9 mouse cellular contexts compared by ENCODE assay signal in the genomic region with DNA sequence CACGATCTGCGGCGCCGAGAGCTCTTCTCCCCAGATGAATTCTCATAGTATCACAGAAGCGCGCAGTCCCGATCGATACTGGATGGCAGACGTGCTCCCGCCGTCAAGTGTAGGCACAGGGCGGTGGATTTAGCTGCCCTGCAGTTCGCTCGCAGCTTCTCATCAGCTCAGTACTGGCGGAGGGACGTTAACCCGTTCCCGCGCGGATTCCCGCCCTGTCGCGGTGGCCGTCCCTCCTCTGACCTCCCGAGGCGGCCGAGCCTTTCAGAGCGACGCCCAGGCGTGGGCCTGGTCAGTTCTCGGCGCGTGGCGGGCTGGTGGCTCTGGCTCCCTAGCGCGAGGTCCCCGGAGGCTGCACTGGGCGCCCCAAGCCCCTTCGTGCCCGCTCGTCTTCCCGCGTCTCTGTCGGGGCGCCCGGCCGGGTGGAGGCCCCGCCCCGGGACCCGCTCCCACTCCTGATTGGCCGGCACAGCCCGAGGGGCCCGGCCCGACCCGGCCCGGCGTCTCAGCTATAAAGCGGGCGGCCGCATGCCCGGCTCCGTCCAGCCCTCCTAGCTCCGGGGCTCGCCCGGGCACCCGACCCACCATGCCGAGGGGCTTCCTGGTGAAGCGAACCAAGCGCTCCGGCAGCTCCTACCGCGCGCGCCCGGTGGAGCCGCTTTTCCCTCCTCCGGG. TPM values are rescaled to one million over a fixed set of nuclear protein-coding genes. Genes with fewer than 3 reads are reported as not detected.
A peak's percentile ranks its signal among the peaks of the same experiment; 100 is the strongest.
DNase-seq lines count a peak whose midpoint lies in the region; ATAC-seq and TF ChIP-seq lines count a peak whose summit lies in the region.
"Had no signal": no experiment of that assay in that cellular context is flagged by ENCODE, and none has a peak within 500 bp of the region (broad histone marks: within the 10 kb centered on the region; RNA-seq: fewer than 3 reads in every experiment).

TSS of gene Insm2 (plus strand) at position 541 of the 675 bp plus-strand sequence.

- H3K27me3 ChIP-seq in kidney, postnatal 0 days (ENCODE audit: insufficient read depth, low read length): peaks cover 34% of the 10 kb centered on the region
- H3K27me3 ChIP-seq in ES-Bruce4 (ENCODE audit: control insufficient read depth, insufficient read depth, low read length, poor library complexity, severe bottlenecking): peaks cover 15% of the 10 kb centered on the region
- H3K27me3 ChIP-seq in heart, embryonic 15.5 days: peaks cover 54% of the 10 kb centered on the region
- peaks cover 47% of the 10 kb centered on the region for H3K27me3 ChIP-seq in liver, embryonic 11.5 days (replicated peaks; ENCODE audit: control insufficient read depth, insufficient read depth, low read length)
- peaks cover 38% of the 10 kb centered on the region for H3K27me3 ChIP-seq in stomach, embryonic 15.5 days (replicated peaks)

- ATAC-seq in kidney, postnatal 0 days (replicated peaks; ENCODE audit: low FRiP score, low read depth): 0 out of 2 replicates have a peak, but pooled peaks have one; percentile 22
- ATAC-seq in heart, embryonic 15.5 days (replicated peaks; ENCODE audit: insufficient number of reproducible peaks, insufficient read depth, low FRiP score, low read depth): peak; percentile 52; the same call in 1 of the 2 replicates
- ATAC-seq in liver, embryonic 11.5 days (replicated peaks; ENCODE audit: low FRiP score): peak; percentile 67
- ATAC-seq in stomach, embryonic 15.5 days (ENCODE audit: insufficient read depth, low FRiP score, low read depth): no peak; the same call in 1 of the 2 replicates
- ATAC-seq in erythroid progenitor cell, adult 5-6 weeks (replicated peaks; ENCODE audit: low FRiP score, poor library complexity, severe bottlenecking): no peak

- DNase-seq in kidney, postnatal 0 days (ENCODE audit: low spot score): no peak
- no peak for DNase-seq in kidney, adult 8-10 months
- DNase-seq in adrenal gland, postnatal 36 days: peak; percentile 49 to 59
- no peak for DNase-seq in liver, embryonic 11.5 days (ENCODE audit: low spot score)

- TF ChIP-seq EP300 in ES-Bruce4 (IDR thresholded peaks at IDR 0.05; ENCODE audit: insufficient read depth, low read depth, low read length): no peak

- no peak for TF ChIP-seq CTCF in kidney, postnatal 0 days (IDR thresholded peaks at IDR 0.05; ENCODE audit: low read depth)
- no peak for TF ChIP-seq CTCF in ES-Bruce4 (IDR thresholded peaks at IDR 0.05; ENCODE audit: low read depth, low read length)

- H3K27ac ChIP-seq in kidney, postnatal 0 days: no peak within 1 kb of the TSS
- no peak within 1 kb of the TSS for H3K27ac ChIP-seq in ES-Bruce4 (ENCODE audit: insufficient read depth, low read length)
- no peak within 1 kb of the TSS for H3K27ac ChIP-seq in heart, embryonic 15.5 days
- no peak within 1 kb of the TSS for H3K27ac ChIP-seq in liver, embryonic 11.5 days (ENCODE audit: low read depth, low read length)
- H3K27ac ChIP-seq in stomach, embryonic 15.5 days: no peak within 1 kb of the TSS
- H3K27ac ChIP-seq: macrophage had no signal

- no peaks in the 10 kb centered on the region for H3K9me3 ChIP-seq in kidney, postnatal 0 days (replicated peaks; ENCODE audit: low read length)
- no peaks in the 10 kb centered on the region for H3K9me3 ChIP-seq in ES-Bruce4 (replicated peaks; ENCODE audit: control insufficient read depth, insufficient read depth, low read length, poor library complexity, severe bottlenecking)
- no peaks in the 10 kb centered on the region for H3K9me3 ChIP-seq in heart, embryonic 15.5 days (replicated peaks)
- H3K9me3 ChIP-seq in liver, embryonic 11.5 days (ENCODE audit: control insufficient read depth, low read length): no peaks in the 10 kb centered on the region
- no peaks in the 10 kb centered on the region for H3K9me3 ChIP-seq in stomach, embryonic 15.5 days

- no peaks in the 10 kb centered on the region for H3K36me3 ChIP-seq in kidney, postnatal 0 days (ENCODE audit: insufficient read depth, low read length)
- H3K36me3 ChIP-seq in ES-Bruce4 (ENCODE audit: control insufficient read depth, insufficient read depth, low read length, poor library complexity, severe bottlenecking): no peaks in the 10 kb centered on the region
- H3K36me3 ChIP-seq in heart, embryonic 15.5 days: peaks cover 5% of the 10 kb centered on the region
- no peaks in the 10 kb centered on the region for H3K36me3 ChIP-seq in liver, embryonic 11.5 days (ENCODE audit: control insufficient read depth, insufficient read depth, low read length)
- H3K36me3 ChIP-seq in stomach, embryonic 15.5 days: no peaks in the 10 kb centered on the region

- no peak for TF ChIP-seq POLR2A in ES-Bruce4 (IDR thresholded peaks at IDR 0.05; ENCODE audit: insufficient read depth, low read length)

- H3K4me1 ChIP-seq in kidney, postnatal 0 days (replicated peaks; ENCODE audit: insufficient read depth, low read length): peaks cover 16% of the 10 kb centered on the region; the same call in 1 of the 2 replicates
- H3K4me1 ChIP-seq in ES-Bruce4 (ENCODE audit: control insufficient read depth, insufficient read depth, low read length): no peaks in the 10 kb centered on the region
- H3K4me1 ChIP-seq in heart, embryonic 15.5 days (replicated peaks): peaks cover 25% of the 10 kb centered on the region
- H3K4me1 ChIP-seq in liver, embryonic 11.5 days (replicated peaks; ENCODE audit: control insufficient read depth, insufficient read depth, low read length): peaks cover 12% of the 10 kb centered on the region
- peaks cover 21% of the 10 kb centered on the region for H3K4me1 ChIP-seq in stomach, embryonic 15.5 days

- H3K9ac ChIP-seq in kidney, postnatal 0 days (ENCODE audit: low read depth, low read length): no peak within 1 kb of the TSS
- peak within 1 kb of the TSS; percentile 36; the same call in 1 of the 2 replicates for H3K9ac ChIP-seq in ES-Bruce4 (ENCODE audit: low read depth, poor library complexity, severe bottlenecking)
- H3K9ac ChIP-seq in heart, embryonic 15.5 days: no peak within 1 kb of the TSS
- H3K9ac ChIP-seq in liver, embryonic 11.5 days (ENCODE audit: low read depth, low read length): no peak within 1 kb of the TSS
- H3K9ac ChIP-seq in stomach, embryonic 15.5 days: no peak within 1 kb of the TSS

- H3K4me3 ChIP-seq in kidney, postnatal 0 days (replicated peaks; ENCODE audit: low read depth, low read length): peak within 1 kb of the TSS; percentile 33
- H3K4me3 ChIP-seq in ES-Bruce4 (ENCODE audit: low read depth, low read length): peak within 1 kb of the TSS; percentile 69
- peak within 1 kb of the TSS; percentile 49 for H3K4me3 ChIP-seq in heart, embryonic 15.5 days
- H3K4me3 ChIP-seq in liver, embryonic 11.5 days (ENCODE audit: low read depth, low read length): peak within 1 kb of the TSS; percentile 52
- H3K4me3 ChIP-seq in stomach, embryonic 15.5 days (replicated peaks): peak within 1 kb of the TSS; percentile 43

- under 1% methylated on average over 77 of the region's 77 CpGs for WGBS in kidney, postnatal 0 days
- WGBS in heart, embryonic 15.5 days: 1% methylated on average over 72 of the region's 77 CpGs
- WGBS in liver, embryonic 11.5 days: 1% methylated on average over 75 of the region's 77 CpGs
- 1% methylated on average over 67 of the region's 77 CpGs for WGBS in stomach, embryonic 15.5 days

- peak within 1 kb of the TSS; percentile 68 for H3K4me2 ChIP-seq in kidney, postnatal 0 days (ENCODE audit: low read length)
- peak within 1 kb of the TSS; percentile 80 for H3K4me2 ChIP-seq in heart, embryonic 15.5 days
- H3K4me2 ChIP-seq in liver, embryonic 11.5 days: peak within 1 kb of the TSS; percentile 89
- H3K4me2 ChIP-seq in stomach, embryonic 15.5 days: peak within 1 kb of the TSS; percentile 92

RNA-seq across cellular contexts. Expression of gene Insm2, which starts in this region (rescaled TPM):
- 0.08 and 0.09 TPM in 2 replicates for polyA plus RNA-seq in kidney, postnatal 0 days (2015; fragmentation: Nextera tagmentation; extraction: Ambion mirVana)
- polyA plus RNA-seq in ES-Bruce4 (2011; ENCODE audit: insufficient read depth, insufficient read length, low read depth, missing spikeins): not detected in 2 replicates
- total RNA-seq in adrenal gland, postnatal 36 days (2021): under 1 TPM; 0.40 to 0.92 TPM
- polyA plus RNA-seq in heart, embryonic 15.5 days (2015; fragmentation: Nextera tagmentation; extraction: Ambion mirVana): 0.04 and 1.3 TPM in 2 replicates
- 0.05 TPM in 1 of 2 replicates, not detected in the other for polyA plus RNA-seq in liver, embryonic 11.5 days (2014; fragmentation: Nextera tagmentation; extraction: Ambion mirVana)
- 0.14 and 0.40 TPM in 2 replicates for polyA plus RNA-seq in stomach, embryonic 15.5 days (2015; fragmentation: Nextera tagmentation; extraction: Ambion mirVana)
- not detected in 2 replicates for total RNA-seq in erythroid progenitor cell, adult 5-6 weeks (2015; ENCODE audit: low replicate concordance)
- total RNA-seq in erythroid progenitor cell, adult 5-6 weeks (2017; ENCODE audit: low replicate concordance): not detected in 2 replicates
- polyA plus RNA-seq: macrophage had no signal

Comparison
In these comparisons a context has a peak if more than half of its experiments do, and no peak if none do; other contexts are left out.
1. Peak in ATAC-seq, H3K4me3 ChIP-seq and H3K4me2 ChIP-seq in kidney, postnatal 0 days; RNA of the gene not detected or under 1 TPM.
2. Peak in DNase-seq in adrenal gland, postnatal 36 days; RNA of the gene not detected or under 1 TPM.
3. Peak in ATAC-seq, H3K4me3 ChIP-seq and H3K4me2 ChIP-seq in liver, embryonic 11.5 days; RNA of the gene not detected or under 1 TPM.